Mouse (Mus musculus) erythroblast, embryonic 14.5 days (primary cell): ENCODE measurements around the gene Mettl14.

Experiments
- GATA1 ChIP-seq: IDR thresholded peaks from 2 replicates; pipeline ENCODE4 v1.6.1; 2012; ENCODE audit warnings: low read length, inconsistent platforms, mixed read lengths
- TAL1 ChIP-seq: IDR thresholded peaks from 3 replicates; pipeline ENCODE4 v1.6.1; 2012; ENCODE audit warnings: low read length, inconsistent platforms, mixed read lengths

DNA sequence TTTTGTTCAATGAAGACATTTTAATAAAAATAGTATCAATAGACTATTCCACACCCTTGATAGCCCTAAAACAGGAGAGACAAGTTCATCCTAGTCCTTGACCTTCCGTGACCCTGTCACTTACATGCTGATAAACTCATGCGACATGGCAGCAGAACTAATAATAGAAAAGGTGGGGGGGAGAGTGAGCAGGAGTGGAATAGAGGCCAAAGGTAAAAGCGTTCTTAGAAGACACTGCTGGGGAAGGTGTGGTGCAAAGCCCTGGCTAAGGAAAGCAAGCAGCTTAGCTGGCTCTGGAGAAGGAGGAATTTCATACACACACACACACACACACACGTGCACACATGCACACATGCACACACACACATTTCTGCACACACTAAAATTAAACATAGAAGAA is 61.6 kb downstream of the Mettl14 start:
- TF ChIP-seq TAL1: no peak
- no peak for TF ChIP-seq GATA1
